Mouse (Mus musculus) adipose tissue, adult 10 weeks (tissue): ENCODE results near the gene Wdr4. TPM values are rescaled to one million over a fixed set of nuclear protein-coding genes. Genes with fewer than 3 reads are reported as not detected.

ENCODE experiments used
- polyA plus RNA-seq: library from polyadenylated mRNA; stranded (reverse); fragments of 350-450 nt; fragmentation: Illumina TruSeq; extraction: RNeasy Lipid Tissue Mini Kit (QIAGEN cat#74804); gene quantifications from one replicate; pipeline ENCODE4 v1.2.3, GENCODE M21; 2014; ENCODE audit warnings: low read depth, low replicate concordance

The Wdr4 gene
- 22.1 TPM for polyA plus RNA-seq

DNA sequence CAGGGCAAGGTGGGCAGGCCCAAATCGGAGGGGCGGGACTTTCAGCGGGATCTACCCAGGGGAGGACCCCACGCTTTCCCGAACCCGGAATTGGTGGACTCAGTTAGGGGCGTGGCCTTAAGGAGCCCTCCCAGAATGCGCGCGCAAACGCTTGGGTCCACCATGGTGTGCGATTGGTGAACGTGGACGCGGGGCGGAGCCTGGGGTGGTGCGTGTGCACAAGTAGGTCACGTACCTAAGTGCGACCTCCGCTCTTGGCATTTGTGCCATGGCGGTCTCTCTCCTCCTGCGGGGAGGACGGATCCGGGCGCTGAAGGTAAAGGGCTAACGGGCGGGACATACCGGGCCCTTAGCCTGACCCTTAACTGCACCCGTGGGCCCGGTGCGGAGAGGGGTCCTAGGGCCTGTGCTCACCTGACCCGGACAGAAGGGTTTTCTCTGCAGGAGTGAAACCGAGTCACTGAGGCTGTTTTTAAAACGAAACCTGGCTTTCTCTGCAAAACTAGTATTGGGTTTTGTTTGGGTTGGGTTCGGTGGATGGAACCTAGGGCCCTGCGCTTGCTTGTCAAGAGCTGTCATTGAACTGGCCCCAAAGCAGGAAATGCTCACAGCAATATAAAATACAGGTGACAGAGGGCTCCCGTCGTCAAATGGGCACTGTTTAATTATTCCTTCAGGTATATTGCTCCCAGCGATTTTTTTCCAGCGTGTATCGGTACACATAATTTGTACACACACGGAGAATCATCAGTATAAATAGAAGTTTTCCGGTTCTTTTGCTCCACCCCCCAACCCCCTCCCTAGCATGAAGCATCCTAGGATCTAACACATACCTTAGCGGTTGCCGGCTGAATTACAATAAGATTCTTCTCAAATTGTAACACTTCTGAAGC lies at the start of gene Wdr4, which contains the start of gene Ndufv3:
Wdr4 (minus strand) TSS at position 35 of the 893 bp plus-strand sequence.
Ndufv3 (plus strand) TSS at position 170 of the 893 bp plus-strand sequence.

DNA sequence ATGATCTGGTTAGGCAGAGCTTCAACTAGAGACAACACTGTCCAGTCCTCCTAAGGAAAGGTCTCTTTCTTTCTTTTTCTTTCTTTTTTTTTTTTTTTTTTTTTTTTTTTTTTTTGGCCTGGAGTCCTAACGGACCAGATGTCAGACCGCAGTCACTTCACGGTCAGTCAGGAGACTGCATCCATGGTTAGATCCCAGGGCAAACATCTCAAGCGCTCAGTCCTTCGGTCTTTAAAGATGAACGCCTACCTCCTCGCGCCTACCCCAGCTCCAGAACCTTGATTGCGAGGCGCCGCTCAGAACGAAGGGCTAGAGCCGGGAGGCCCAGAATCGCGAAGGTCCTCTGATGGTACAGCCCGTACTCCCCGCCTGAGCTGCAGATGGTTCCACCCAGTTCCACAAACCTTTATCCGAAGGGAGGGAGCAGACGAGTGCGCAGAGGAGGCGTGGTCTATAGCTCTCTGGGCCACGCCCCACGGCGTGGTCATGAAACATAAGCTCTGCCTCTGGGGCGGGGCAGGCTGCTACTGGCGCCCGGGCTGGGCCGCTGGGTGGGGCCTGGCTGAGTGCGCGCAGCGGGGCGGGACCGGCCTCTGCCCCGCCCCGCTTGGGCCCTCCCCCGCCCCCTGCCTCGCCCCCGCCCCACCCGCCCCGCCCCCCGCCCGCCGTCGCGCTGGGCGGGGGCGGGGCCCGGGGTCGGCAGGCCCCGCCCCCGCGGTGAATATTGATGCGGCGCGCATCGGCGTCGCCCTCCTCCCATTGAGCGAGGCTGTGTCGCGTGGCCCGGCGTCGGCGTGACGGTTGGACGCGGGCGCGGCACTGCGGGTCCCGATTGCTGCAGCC lies 44.5 kb upstream of the Wdr4 start, which contains the start of gene Pknox1:
Pknox1 (plus strand) TSS at position 720 of the 843 bp plus-strand sequence.

Other genes starting within 250 kb of the Wdr4 start
- gene Rsph1, start 242.6 kb downstream of the Wdr4 start, polyA plus RNA-seq = 41.9 TPM
- 24.3 TPM for gene Slc37a1, start 233.2 kb downstream of the Wdr4 start, polyA plus RNA-seq
- gene Pde9a, start 133.8 kb downstream of the Wdr4 start, polyA plus RNA-seq = 3.9 TPM
- 290 TPM for gene Ndufv3, start 135 bp upstream of the Wdr4 start, polyA plus RNA-seq
- gene Pknox1, start 44.8 kb upstream of the Wdr4 start, polyA plus RNA-seq = 23.7 TPM
- gene Cbs, start 117.3 kb upstream of the Wdr4 start, polyA plus RNA-seq = 33.2 TPM
- gene U2af1, start 138.9 kb upstream of the Wdr4 start, polyA plus RNA-seq = 90.9 TPM
- not detected for gene Cryaa, start 157.8 kb upstream of the Wdr4 start, polyA plus RNA-seq